Mouse (Mus musculus): ENCODE data around the gene Opa1. TPM values are rescaled to one million over a fixed set of nuclear protein-coding genes. Genes with fewer than 3 reads are reported as not detected.
A peak's percentile ranks its signal among the peaks of the same experiment; 100 is the strongest.

The Opa1 gene
- polyA plus RNA-seq, 1 experiment from 2014 or later: 48.2 TPM

DNA sequence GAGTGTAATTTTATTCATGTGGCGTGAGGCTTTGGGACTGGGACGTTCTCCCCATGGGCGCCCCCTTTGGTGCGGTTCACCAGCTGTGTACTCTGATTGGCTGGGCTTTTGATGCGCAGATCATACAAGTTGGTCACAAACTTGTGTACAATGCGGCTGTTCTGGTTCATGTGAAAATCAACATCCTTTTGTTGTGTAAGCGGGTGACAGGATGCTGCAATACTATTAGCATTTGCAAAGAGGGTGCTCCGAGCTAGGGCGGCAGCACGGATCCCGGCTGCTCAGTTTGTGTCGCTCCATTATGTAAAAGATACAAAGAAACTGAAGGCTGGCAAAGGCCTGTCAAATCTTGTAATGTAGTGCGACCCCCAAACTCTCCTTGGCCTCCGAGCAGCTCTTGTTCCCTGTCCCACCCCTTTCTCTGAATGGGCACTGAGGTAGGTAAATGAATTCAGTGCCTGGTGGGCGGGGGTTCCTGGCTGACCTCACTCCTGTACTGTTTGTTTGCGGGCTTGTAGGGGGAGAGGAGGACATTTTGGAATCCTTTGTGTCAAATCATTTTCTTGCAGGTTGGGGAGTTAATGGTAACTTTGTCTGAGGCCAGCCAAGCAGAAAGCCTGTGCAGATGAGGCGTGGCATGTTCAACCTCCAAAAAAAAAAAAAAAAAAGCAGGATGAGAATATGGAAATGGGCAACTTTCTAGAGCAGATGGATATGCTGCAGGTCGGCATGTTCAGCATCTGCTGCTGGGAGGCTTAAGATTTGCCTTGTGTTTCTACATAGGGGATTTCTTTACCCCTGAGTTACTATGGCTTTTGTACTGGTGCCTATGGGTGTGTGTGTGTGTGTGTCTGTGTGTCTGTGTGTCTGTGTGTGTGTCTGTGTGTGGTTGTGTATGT, 78.8 kb downstream of the Opa1 start:
- Histone ChIP-seq H3K9ac (no peak overlapping the region), H3K4me2 (replicated peaks) (peak overlapping the region; percentile 51), H3K4me3 (no peak overlapping the region), H3K4me1 (peaks cover 14% of the 10 kb centered on the region), H3K9me3 (no peaks in the 10 kb centered on the region), H3K27ac (no peak overlapping the region), H3K36me3 (no peaks in the 10 kb centered on the region), H3K27me3 (replicated peaks) (peaks cover 80% of the 10 kb centered on the region)
- peak; percentile 90 for ATAC-seq (ENCODE audit: low FRiP score, low read depth)
- 4% methylated on average over 18 of the region's 18 CpGs for WGBS

DNA sequence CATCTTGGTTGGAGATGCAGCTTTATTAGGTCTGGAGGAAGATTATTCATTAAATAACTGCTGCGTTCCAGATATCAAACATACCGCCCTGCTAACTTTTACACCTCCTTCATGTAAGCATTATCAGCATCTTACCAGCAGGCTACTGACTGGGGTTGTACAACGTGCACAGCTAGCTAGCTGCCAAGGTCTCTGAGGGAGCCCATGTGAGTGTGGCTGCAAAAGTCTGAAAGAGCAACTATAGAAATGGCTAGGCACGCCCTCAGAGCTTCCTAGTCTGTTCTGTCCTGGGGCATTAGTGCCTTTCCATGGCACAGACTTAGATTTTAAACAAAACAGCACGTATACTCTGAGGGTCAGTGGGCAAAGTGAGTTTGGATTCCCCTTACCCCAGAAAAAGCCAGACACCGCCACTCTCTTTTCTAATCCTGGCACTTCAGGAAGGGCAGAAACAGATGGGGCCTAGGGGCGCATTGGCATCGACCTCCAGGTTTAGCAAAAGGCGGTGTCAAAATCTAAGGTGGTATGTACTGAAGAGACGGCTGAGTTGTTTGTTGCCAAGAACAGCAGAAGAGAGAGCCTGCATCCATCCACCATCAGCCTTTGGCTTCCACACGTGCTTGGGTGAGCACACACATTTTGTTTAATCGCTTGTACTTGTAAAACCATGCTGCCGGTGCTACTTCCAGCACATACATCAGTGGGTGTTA, 80.1 kb downstream of the Opa1 start:
- Histone ChIP-seq H3K4me2 (replicated peaks) (no peak overlapping the region), H3K27ac (no peak overlapping the region), H3K9me3 (no peaks in the 10 kb centered on the region), H3K36me3 (no peaks in the 10 kb centered on the region), H3K27me3 (replicated peaks) (peaks cover 83% of the 10 kb centered on the region), H3K9ac (no peak overlapping the region), H3K4me1 (peaks cover 14% of the 10 kb centered on the region), H3K4me3 (no peak overlapping the region)
- 85% methylated on average over 13 of the region's 13 CpGs for WGBS
- ATAC-seq (ENCODE audit: low FRiP score, low read depth): no peak

GRCm38 (mm10) chr16:29663042-29663758, 84.1 kb downstream of the Opa1 start:
- WGBS: 85% methylated on average over 6 of the region's 6 CpGs
- Histone ChIP-seq H3K9me3 (no peaks in the 10 kb centered on the region), H3K27ac (no peak overlapping the region), H3K9ac (no peak overlapping the region), H3K4me2 (replicated peaks) (no peak overlapping the region), H3K4me1 (peaks cover 18% of the 10 kb centered on the region), H3K36me3 (no peaks in the 10 kb centered on the region), H3K4me3 (no peak overlapping the region), H3K27me3 (replicated peaks) (peaks cover 80% of the 10 kb centered on the region)
- ATAC-seq (ENCODE audit: low FRiP score, low read depth): no peak

- 45% methylated on average over 4 of the region's 4 CpGs for WGBS
- H3K4me2 ChIP-seq (replicated peaks): no peak overlapping the region
- H3K9ac ChIP-seq: no peak overlapping the region
- H3K36me3 ChIP-seq: no peaks in the 10 kb centered on the region
- no peak overlapping the region for H3K4me3 ChIP-seq
- peaks cover 76% of the 10 kb centered on the region for H3K27me3 ChIP-seq (replicated peaks)
- no peak for ATAC-seq (ENCODE audit: low FRiP score, low read depth)
- no peak overlapping the region for H3K27ac ChIP-seq
- no peaks in the 10 kb centered on the region for H3K9me3 ChIP-seq
- H3K4me1 ChIP-seq: peaks cover 11% of the 10 kb centered on the region
Measured at GRCm38 (mm10) chr16:29664392-29664791, 85.3 kb downstream of the Opa1 start.

DNA sequence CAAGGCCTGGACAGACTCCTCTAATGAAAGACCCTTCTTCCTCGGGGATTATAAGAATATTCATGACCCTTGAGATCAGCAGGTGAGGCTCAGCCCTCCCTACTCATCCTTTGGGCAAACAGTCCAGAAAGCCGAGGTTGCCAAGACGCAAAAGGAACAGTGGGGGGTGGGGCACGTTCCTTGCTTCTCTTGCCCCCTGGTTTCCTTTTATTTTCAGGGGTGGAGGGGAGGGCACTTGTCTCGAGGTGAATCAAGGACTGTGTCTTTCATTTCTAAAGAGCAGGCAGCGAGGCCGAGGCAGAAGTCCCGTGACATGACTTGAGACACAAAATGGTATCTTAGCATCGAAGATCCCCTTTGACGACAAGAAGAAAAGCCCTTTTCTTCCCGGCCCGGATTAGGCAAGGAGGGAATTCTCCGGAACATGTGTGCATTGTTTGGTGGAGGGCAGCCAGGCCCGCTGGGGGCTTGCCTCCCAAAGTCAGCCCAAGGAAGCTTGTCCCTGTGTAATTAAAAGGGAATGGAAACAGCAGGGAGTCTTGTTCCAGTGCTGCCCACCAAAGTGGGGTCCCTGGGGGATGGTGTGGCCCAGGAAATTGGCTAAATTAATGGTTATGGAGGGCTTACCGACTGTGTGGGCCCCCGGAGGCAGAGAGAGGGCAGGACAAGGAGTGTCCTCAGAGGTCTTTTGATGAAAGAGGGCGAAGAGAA, 88.0 kb downstream of the Opa1 start:
- no peak overlapping the region for H3K4me3 ChIP-seq
- H3K27ac ChIP-seq: no peak overlapping the region
- no peaks in the 10 kb centered on the region for H3K9me3 ChIP-seq
- peaks cover 11% of the 10 kb centered on the region for H3K4me1 ChIP-seq
- H3K27me3 ChIP-seq (replicated peaks): peaks cover 58% of the 10 kb centered on the region
- H3K36me3 ChIP-seq: no peaks in the 10 kb centered on the region
- peak overlapping the region; percentile 29 for H3K4me2 ChIP-seq (replicated peaks)
- no peak overlapping the region for H3K9ac ChIP-seq
- peak; percentile 68 for ATAC-seq (ENCODE audit: low FRiP score, low read depth)
- WGBS: 5% methylated on average over 17 of the region's 17 CpGs

- Histone ChIP-seq H3K4me3 (no peak overlapping the region), H3K36me3 (no peaks in the 10 kb centered on the region), H3K27me3 (replicated peaks) (peaks cover 52% of the 10 kb centered on the region), H3K9ac (no peak overlapping the region), H3K4me1 (peaks cover 11% of the 10 kb centered on the region), H3K4me2 (replicated peaks) (peak overlapping the region; percentile 29), H3K9me3 (no peaks in the 10 kb centered on the region), H3K27ac (no peak overlapping the region)
- ATAC-seq (ENCODE audit: low FRiP score, low read depth): peak; percentile 31; the same call in 1 of the 2 replicates
- 16% methylated on average over 5 of the region's 5 CpGs for WGBS
Measured at GRCm38 (mm10) chr16:29667702-29668061, 88.5 kb downstream of the Opa1 start.

DNA sequence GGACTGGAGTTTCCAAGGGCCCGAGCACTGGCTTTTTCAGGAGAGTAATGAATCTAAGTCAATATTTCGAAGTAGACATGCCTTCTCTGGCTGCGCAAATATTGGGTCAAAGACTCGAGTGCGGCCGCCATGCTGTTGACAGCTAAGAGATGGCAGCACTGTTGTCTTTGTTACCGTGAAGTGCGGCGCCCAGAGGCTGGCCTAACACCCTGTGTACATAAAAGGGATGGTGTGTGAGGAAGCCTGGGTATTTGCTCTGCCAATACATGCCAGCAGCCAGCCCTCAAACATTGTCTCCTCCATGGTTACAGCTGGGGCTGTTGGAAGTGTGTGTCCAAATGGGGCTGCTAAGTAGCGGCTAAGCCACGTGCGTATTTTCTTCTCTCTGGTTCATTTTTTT, 89.3 kb downstream of the Opa1 start:
- Histone ChIP-seq H3K4me1 (peaks cover 11% of the 10 kb centered on the region), H3K9me3 (no peaks in the 10 kb centered on the region), H3K4me2 (replicated peaks) (no peak overlapping the region), H3K27ac (no peak overlapping the region), H3K36me3 (no peaks in the 10 kb centered on the region), H3K9ac (no peak overlapping the region), H3K4me3 (no peak overlapping the region), H3K27me3 (replicated peaks) (peaks cover 45% of the 10 kb centered on the region)
- 82% methylated on average over 12 of the region's 12 CpGs for WGBS
- no peak for ATAC-seq (ENCODE audit: low FRiP score, low read depth)

GRCm38 (mm10) chr16:29670806-29671205, 91.7 kb downstream of the Opa1 start:
- no peak overlapping the region for H3K4me2 ChIP-seq (replicated peaks)
- H3K27me3 ChIP-seq (replicated peaks): peaks cover 31% of the 10 kb centered on the region
- no peaks in the 10 kb centered on the region for H3K9me3 ChIP-seq
- ATAC-seq (ENCODE audit: low FRiP score, low read depth): no peak
- no peak overlapping the region for H3K9ac ChIP-seq
- WGBS: 94% methylated on average over 3 of the region's 3 CpGs
- peaks cover 11% of the 10 kb centered on the region for H3K4me1 ChIP-seq
- no peaks in the 10 kb centered on the region for H3K36me3 ChIP-seq
- no peak overlapping the region for H3K27ac ChIP-seq
- no peak overlapping the region for H3K4me3 ChIP-seq

GRCm38 (mm10) chr16:29673230-29673629, 94.1 kb downstream of the Opa1 start:
- WGBS: 98% methylated on average over 3 of the region's 3 CpGs
- peaks cover 21% of the 10 kb centered on the region for H3K27me3 ChIP-seq (replicated peaks)
- H3K4me2 ChIP-seq (replicated peaks): no peak overlapping the region

DNA sequence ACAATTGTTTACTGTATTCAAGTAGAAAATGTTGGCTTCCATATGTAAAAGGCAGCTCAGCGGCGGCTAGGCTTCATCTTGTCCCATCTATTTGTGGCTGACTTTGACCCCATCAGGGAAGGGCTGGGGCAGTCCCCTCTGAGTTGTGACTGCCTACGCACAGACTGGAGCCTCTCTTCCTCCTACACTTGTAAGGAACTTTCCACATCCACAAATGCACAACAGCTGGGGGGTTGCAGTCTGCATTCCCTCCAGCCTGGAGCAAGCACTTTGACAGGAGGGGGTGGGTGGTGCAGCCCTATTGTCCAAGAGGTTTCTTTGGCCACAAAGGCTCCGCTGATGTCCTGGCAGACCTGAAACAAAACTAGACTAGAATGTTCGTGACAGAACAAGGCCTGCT, 100.5 kb downstream of the Opa1 start:
- Histone ChIP-seq H3K9me3 (no peaks in the 10 kb centered on the region), H3K4me2 (replicated peaks) (no peak overlapping the region), H3K27me3 (replicated peaks) (peaks cover 7% of the 10 kb centered on the region; the same call in 1 of the 2 replicates), H3K4me3 (no peak overlapping the region), H3K27ac (no peak overlapping the region), H3K4me1 (peaks cover 23% of the 10 kb centered on the region), H3K36me3 (no peaks in the 10 kb centered on the region), H3K9ac (no peak overlapping the region)
- no peak for ATAC-seq (ENCODE audit: low FRiP score, low read depth)
- WGBS: 62% methylated on average over 5 of the region's 5 CpGs

More at GRCm38 (mm10) chr16:29673230-29673629, 94.1 kb downstream of the Opa1 start:
- no peak overlapping the region for H3K27ac ChIP-seq
- no peak overlapping the region for H3K4me3 ChIP-seq
- no peaks in the 10 kb centered on the region for H3K36me3 ChIP-seq
- no peak overlapping the region for H3K9ac ChIP-seq
- H3K9me3 ChIP-seq: no peaks in the 10 kb centered on the region
- no peaks in the 10 kb centered on the region for H3K4me1 ChIP-seq
- no peak for ATAC-seq (ENCODE audit: low FRiP score, low read depth)

DNA sequence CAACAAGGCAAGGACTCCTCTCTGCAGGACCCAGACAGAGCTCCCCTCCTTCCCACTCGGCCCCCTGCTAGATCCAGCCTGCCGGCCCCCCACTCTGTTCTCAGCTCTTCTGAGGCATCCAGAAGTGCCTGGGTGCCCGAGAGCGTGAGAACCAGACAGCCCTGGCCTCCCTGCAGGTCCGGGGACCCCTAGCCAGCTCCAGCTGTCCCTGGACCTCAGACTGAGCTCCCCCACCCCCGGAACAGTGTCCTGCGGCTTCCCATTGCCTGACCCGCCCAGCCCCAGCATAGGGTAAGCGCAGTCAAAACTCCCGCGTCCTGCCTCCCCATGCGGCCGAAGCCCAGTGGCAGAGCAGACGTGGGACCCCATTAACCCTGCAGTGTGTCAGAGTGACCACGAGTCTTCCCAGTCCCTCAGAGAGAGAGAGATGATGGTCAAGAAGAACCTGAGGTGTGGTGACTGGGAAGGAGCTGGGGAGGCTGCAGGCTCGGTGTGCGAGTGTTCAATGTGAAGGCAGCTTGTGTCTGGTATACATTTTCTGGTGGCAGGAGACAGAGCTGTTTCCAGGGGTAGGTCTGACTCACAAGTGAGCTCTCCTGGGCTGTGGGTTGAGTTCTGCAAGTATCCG, 101.5 kb downstream of the Opa1 start:
- no peak overlapping the region for H3K9ac ChIP-seq
- WGBS: 67% methylated on average over 18 of the region's 18 CpGs
- no peaks in the 10 kb centered on the region for H3K9me3 ChIP-seq
- H3K4me3 ChIP-seq: no peak overlapping the region
- H3K27ac ChIP-seq: no peak overlapping the region
- H3K4me2 ChIP-seq (replicated peaks): no peak overlapping the region
- H3K27me3 ChIP-seq (replicated peaks): peaks cover 7% of the 10 kb centered on the region; the same call in 1 of the 2 replicates
- no peak for ATAC-seq (ENCODE audit: low FRiP score, low read depth)
- H3K36me3 ChIP-seq: no peaks in the 10 kb centered on the region
- peaks cover 23% of the 10 kb centered on the region for H3K4me1 ChIP-seq

All from neural tube, embryonic 12.5 days (tissue).